Mouse (Mus musculus) brain, embryonic 14.5 days (tissue): ENCODE data around the gene Ulk1. TPM values are rescaled to one million over a fixed set of nuclear protein-coding genes. Genes with fewer than 3 reads are reported as not detected.

Experiments
- DNase-seq: peaks from one replicate; pipeline ENCODE4 v3.0.0-alpha.2; 2011; ENCODE audit warnings: low read depth
- CTCF ChIP-seq: fragments of 200-500 bp; IDR thresholded peaks from 2 replicates; pipeline ENCODE4 v1.5.1; 2012; ENCODE audit warnings: inconsistent platforms, mild to moderate bottlenecking, moderate library complexity, borderline replicate concordance; ENCODE audit not compliant: insufficient read depth, insufficient read length; ENCODE audit errors: extremely low read depth
- POLR2A ChIP-seq: fragments of 200-500 bp; IDR thresholded peaks from 2 replicates; pipeline ENCODE4 v1.6.1; 2012; ENCODE audit warnings: mild to moderate bottlenecking, inconsistent platforms, borderline replicate concordance; ENCODE audit not compliant: poor library complexity, insufficient read depth, insufficient read length, severe bottlenecking; ENCODE audit errors: extremely low read depth
- polyA plus RNA-seq: library from polyadenylated mRNA; depleted of rRNA; stranded (reverse); fragments of >200 nt; gene quantifications from 2 replicates; pipeline ENCODE4 v1.2.3, GENCODE M21; 2012

Ulk1 gene
- polyA plus RNA-seq, 1 experiment, result 118 TPM

DNA sequence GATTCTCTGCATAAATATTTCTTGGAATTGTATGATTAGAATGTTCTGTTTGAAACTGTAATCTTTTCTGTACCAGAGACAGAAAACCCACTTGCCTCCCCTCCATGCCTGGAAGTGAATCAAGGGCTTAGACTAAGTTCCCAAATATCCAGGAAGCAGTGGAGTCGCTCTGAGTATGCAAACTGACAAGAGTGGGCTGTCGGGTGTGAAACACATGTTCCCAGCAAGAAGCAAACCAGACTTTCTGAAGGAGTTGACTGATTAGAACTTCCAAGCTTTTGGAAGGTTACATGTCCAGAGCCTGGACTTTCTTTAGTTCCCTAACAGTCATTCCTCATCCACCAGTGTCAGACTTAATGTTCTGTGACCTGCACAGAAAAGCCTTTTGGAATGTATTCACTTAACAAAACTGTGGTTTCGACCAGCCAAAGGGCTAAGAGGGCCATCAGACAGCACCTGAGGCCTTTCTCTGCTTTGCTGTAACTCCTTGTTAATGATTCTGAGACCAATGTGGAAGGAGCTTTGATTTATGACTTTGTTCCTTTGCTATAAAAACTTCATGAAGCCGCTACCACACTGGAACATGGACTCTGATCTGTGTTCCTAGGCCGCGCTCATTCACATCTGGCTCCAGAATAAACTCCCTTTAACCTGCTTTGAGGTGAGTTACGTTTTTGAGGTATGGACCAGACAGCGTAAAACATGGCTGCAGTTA is 17.0 kb upstream of the Ulk1 start:
- TF ChIP-seq POLR2A, result no peak
- no peak for TF ChIP-seq CTCF
- DNase-seq, result no peak

DNA sequence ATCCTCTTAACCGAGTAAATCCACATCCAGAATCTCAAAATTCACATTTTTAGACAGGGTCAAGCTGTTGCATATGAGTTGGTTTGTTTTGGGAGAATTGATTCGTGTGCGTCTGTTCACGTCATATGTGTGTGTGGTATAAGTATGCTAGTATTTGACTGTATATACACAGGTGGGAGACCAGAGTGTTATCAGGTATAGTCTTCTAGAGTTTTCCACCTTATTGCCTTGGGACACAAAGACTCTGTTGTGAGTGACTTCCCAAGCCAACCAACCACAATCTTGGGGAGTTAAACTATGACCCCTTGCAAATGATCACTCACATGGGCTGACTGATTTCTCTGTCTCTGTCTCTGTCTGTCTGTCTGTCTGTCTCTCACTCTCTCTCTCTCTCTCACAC is 14.5 kb upstream of the Ulk1 start:
- DNase-seq, result no peak
- TF ChIP-seq POLR2A (no peak), CTCF (no peak)

DNA sequence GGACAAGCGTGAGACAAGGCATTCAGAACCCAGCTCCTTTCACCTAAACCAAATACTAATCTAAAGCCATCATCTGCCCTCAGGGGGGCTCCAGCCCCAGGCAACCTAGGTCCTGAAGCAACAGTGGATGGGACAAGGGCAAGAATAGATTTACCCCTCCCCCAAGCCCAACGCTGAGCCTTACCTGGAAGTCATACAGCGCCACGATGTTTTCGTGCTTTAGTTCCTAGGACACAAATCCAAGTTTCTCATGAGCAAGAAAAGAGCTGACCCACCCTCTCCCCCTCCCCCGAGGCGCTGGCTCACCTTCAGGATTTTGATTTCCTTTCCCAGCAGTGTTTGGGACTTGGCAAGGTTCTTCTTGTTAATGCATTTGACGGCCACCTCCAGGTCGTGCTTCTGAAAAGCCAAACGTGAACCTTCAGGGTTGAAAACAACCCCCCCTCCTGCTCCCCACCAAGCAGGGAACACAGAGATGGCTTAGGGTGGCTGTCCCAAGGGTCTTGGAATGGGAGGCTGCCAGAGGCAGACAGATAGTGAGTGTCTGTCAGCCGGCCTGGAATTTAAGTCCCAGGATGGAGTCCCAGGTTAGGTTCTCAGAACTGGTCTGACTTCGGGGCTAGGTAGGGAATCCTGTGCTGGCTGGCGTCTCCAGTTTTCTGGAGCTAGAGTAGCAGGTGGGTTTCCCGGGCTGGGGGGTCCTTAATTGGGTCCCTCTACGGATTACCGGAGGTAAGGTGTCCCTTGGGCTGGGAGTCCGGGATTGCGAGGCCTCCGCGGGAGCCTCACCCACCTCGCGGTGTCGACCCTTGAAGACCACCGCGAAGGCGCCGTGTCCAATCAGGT is 853 bp downstream of the Ulk1 start:
- DNase-seq, result peak; percentile 35
- TF ChIP-seq POLR2A, result no peak
- no peak for TF ChIP-seq CTCF

DNA sequence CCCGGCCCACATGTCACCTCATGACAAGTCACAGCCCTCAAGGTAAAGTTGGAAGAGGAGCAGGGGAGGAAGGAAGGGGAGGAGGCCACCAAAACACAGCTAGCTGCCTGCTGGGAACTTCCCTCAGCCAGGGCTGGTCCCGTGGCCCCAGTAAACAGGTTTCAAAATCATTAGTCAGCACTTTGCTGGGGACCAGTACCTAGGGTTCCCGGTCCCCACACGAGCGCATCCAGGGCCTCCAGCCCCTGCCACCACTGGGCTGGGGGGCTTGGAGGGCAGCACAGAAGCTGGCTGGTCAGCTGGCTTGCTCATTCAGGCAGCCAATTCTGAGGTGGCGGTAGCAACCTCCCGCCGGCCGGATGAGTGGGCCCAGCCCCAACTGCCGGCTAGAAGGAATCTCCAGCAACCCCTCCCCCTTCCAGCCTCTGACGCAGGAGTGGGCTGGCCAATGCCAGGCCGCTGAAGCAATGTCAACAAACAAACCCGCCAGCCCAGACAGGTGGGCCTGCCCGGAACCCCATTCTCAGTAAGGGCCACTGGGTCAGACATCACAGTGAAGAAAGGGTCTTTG is 1.8 kb downstream of the Ulk1 start:
- TF ChIP-seq CTCF (no peak), POLR2A (no peak)
- DNase-seq, result peak; percentile 85

DNA sequence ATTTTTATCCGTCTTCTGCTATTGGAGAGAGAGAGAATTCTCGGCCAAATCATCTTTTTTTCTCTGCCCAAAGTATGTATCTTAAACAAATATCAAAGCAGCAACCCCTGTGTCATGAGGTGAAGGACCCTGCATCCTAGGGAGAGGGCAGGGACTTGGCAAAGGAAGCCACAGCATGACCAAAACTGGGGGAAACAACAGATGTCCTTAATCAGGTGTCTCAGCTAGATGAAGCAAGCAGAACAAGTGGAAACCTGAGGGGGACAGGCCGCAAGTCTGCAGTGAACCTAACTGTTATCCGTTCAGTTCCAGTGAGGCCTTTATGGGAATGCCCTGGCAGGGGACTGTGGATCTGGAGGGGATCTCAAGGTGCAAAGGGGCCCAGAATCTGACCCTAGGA is 2.4 kb downstream of the Ulk1 start:
- DNase-seq, result no peak
- TF ChIP-seq CTCF (no peak), POLR2A (no peak)

DNA sequence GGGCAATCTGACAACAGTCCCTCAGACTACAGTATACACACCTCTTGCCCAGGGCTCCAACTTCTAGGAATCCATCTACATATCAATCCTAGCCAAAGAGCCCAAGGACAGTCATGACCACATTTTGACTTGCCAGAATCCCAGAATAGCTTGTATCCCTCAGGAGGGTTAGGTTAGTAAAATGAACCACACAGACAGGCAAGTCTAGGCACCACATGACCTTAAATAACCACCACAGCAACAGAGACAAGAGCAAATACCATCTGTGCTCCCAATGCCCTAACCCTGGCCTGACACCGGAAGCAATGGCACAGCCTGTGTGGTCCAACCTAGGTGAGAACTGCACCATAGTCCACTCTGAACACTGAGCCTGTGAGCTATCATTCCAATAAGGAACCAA is 3.2 kb downstream of the Ulk1 start:
- DNase-seq, result no peak
- TF ChIP-seq POLR2A (no peak), CTCF (no peak)

DNA sequence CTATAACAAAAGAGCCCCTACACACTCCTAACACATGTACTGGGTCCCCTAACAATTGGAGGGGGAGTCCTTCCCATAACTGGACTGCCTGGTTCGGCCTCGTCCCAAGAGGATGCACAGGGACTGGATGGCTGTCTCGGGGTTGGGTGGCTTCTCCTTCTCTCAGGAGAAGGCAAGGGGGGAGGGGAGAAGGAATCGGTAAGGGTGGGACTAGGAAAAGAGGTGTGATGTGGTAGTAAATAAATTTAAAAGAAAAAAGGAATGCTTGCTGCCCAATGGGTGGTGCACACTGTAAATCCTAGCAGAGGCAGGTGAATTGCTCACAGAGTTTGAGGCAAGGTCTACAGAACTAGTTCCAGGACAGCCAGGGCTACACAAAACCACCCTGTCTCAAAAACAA is 3.7 kb downstream of the Ulk1 start:
- DNase-seq, result no peak
- no peak for TF ChIP-seq POLR2A
- TF ChIP-seq CTCF, result no peak

DNA sequence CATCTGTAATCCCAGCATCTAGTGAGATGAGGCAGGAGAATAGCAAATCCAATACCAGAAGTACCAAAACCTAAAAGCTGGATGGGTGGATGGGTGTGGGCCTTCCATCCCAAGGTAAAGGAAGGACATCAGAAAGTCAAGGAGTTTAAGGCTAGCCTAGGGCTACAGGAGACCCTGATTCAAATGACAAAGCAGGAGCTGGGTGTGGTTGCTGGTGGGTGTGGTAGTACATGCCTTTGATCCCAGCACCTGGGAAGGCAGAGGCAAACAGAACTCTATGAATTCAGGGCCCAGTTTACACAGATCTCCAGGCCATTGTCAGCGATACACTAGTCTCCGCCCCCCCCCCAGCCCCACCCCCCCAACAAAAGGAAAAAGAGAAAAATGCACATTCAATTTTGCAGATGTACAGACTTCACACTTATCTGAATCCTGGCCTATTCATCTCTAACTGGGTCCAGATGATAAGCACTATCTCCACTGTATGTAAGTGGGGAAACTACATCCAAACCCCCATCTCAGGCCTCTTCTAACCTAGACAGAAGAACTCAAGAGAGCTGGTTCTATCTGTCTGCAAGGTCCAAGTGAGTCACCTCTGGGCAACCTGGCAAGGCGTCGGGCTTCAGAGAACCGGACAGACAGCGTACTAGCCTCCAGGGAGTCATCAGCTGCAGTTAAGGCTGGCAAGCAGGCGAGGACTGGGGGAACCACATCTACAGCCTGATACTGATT is 5.7 kb downstream of the Ulk1 start:
- no peak for TF ChIP-seq POLR2A
- no peak for TF ChIP-seq CTCF

DNA sequence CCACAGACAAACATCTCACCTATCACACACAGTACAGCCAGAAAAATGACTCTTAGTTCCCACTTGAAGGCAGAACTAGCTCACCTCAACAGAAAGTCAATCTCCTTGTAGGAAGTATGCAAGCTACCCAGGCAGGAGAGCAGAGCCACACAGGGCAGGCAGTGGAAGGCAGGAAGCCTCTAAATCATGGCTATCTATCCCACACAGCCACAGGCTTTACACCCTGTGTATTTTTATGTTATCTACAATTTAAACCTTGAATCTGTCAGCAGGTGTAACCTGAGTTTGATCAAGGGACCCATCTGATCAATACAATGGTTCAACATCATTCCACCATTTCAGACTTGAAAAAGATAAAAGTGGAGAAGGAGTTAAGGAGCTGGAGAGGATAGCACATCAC is 7.1 kb downstream of the Ulk1 start:
- TF ChIP-seq CTCF (no peak), POLR2A (no peak)
- DNase-seq, result no peak

More for the DNA sequence above, 5.7 kb downstream of the Ulk1 start:
- DNase-seq, result no peak

DNA sequence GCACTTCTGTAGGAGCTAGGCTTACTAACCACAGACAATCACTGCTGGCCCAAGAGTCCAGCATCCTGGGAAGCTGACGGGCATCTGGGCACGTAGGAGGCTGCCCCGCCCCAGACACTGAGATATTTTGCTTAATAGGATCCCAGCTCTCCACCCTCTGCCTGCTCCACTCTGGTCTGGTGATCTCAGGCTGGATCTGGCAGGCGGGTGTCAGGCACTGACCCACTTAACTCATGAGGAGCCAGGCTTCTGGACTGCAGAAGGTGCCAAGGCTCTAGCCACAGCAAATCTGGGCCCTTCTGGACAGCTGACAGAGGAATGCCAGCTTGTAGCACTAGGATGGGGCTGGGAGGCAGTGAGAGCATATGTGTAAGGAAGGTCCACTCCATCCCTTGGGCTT is 7.7 kb downstream of the Ulk1 start:
- no peak for DNase-seq
- TF ChIP-seq POLR2A (no peak), CTCF (no peak)

DNA sequence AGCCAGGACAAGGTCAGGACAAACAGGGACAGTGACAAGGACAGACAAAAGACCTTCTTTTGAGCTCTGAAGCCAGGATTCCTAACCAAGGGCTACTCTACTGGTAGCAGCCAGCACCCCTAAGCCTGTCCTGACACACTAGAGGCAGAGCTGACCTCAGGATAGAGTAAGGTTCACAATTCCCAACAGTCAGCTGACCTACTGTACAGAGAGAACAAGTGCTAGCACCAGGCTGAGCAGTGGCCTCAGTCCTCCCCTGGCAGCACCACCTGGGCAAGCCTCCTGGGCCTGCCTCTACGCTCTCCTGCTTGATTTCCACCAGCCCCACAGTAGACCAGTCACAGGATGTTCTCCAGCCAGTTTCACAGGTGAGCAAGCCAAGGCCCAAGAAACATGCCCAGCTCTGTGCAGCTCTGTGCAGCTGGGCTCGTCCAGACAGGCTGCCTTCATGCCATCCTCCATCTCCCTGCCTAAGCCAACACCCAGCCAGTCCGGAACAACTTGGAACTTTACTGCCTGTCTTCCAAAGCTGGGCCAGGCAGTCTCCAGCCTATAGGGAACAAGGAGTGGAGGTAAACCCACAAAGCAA is 8.8 kb downstream of the Ulk1 start:
- DNase-seq, result no peak
- TF ChIP-seq CTCF (no peak), POLR2A (no peak)

DNA sequence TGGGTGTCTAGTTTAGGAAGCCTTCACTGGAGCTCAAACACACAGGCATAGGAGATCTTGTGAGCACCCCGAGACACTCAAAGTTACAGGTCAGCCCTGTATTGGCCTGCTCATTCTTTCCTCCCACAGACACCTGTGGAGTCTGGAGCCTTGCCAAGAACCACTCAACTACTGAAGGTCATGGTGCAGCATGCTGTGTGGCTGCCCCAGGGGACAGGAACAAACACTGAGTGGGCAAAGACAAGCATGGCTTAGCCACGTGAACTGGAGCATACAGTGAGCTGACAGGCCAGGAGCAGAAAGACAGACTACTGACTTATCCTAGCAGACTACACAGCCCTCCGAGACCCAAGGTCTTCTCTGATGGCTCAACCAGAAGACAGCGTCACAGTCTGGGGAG is 12.2 kb downstream of the Ulk1 start:
- no peak for TF ChIP-seq POLR2A
- TF ChIP-seq CTCF, result no peak
- peak; percentile 8 for DNase-seq
